Mouse (Mus musculus) right cerebral cortex, postnatal 4 days (tissue): Measurements from ENCODE around the gene Duxbl1.
A peak's percentile ranks its signal among the peaks of the same experiment; 100 is the strongest.
"Not testable (repeated sequence)": the region's sequence is repeated elsewhere in the genome, so short reads cannot be mapped to it uniquely, and the experiment has no call there.

ENCODE experiments used
- DNase-seq: peaks from one replicate; pipeline ENCODE4 v3.0.0-alpha.2; 2022

Gene Duxbl1

DNA sequence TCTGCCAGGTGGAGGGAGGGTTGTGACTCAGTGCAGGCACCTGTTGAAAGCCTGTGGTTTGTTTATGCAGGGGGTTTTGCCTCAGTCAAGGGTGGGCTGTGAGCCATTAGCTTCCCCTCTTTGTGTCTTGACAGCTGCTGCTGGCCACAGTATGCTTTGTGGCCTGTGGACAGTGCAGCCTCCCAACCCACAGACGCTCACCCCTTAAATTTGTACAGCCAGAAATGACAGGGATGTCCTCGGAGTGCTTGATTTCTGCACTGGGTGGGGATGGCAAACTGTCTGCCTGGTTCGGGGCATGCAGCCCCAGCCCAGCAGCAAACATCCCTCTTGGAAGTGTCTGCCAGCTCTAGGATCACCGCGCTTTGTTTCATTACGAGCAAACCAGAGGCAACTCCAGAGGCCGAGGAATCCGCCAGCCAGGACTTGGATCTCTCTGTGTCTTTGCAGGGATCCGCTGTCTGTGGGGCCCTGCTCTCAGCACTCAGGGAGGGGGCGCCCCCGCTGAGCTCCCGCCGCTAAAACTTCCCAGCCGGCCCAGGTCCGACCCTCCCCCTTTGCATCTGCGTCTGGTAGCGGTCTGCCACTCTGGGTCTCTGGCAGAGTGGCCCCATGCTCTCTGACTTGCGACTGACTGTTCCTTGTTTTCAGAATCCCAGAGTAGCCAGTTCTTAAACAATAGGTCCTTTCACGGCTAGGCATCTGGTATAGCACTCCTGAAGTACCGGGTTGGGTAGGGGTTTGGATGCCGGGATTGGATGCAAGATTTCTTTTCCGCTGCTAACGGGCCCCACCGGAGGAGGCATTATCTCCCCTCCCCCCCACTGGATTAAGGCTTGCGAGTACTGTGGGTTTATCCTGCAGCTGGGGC is at the start of gene Duxbl1:
Gene Duxbl1, plus strand, starts transcription at position 207 of the 871 bp plus-strand sequence.
- DNase-seq, result not testable (repeated sequence)

DNA sequence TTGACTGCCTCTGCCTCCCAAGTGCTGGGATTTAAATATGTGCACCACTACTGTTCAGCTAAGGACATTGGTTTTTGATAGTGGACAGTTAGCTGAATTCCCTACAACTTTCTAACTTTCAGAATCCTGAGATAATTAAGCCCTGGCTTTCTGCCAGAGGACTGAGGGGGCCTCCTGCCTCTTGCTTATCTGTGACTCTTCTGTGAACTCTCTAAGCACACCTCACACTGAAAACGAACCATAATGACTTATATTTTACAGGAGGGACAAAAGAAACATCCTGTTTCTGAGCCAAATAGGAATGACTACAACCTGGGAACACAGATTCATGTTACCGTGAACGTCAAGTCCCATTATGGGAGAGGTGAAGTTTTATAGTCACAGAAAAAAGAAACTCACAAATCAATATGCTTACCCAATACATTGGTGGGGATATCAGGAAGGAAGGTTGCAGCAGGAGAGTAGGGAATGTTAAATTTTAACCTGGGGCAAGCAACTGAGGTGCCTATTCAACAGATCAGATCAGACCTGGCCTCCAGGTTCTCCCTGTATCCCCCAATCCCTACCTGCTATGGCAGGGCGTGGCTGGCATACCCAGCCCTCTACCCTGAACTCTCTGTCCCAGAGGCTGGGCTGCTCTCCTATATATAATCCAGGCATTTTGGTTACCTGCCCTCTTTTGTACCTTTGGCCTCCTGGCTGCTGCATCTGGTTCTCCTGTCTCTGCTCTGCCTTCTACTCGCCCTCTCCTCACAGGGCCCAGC is 41.3 kb upstream of the Duxbl1 start:
- not testable (repeated sequence) for DNase-seq

DNA sequence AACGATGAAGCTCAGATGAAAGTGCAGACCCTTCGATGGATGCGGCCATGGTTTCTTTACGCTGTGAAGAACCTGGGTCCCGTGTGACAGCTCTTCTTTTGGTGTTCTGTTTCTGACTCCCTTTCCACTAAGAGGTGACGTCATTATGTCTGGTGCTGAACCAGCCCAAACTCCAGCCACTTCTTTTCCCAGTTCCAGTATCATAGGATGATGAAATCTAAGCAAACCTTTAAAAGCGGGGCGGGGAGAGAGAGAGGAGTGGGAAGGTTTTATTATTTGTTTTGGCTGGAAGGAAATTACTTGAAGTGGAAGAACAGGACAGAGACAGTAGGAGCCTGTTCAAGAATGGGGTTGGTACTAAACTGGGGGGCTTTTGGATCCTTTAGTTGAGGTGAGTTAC is 40.4 kb upstream of the Duxbl1 start, which contains the start of gene Cphx1:
Gene Cphx1, plus strand, starts transcription at position 301 of the 400 bp plus-strand sequence.
- DNase-seq, result not testable (repeated sequence)

DNA sequence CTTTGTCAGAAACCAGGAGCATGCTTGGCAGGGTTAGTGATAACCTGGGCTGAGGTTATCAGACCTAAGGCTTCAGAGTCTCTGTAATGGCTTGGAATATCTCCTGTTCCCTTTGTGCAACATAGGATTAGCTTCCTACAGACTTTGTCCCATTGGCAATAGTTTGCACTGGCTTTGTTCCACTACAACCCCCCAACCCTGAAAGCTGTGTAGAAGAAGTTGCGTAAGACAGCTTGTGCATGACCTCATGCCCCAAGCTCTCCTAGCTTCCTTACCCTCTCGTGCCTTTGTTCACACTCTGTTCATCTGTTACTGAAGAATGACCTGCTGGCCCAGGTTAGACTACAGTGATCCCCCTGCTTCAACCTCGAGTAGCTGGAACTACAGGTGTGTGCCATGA is 20.5 kb upstream of the Duxbl1 start:
- not testable (repeated sequence) for DNase-seq

- DNase-seq, result peak; percentile 3
Observed at GRCm38 (mm10) chr14:25979242-25979941, 1.0 kb downstream of the Duxbl1 start.

GRCm38 (mm10) chr14:25981880-25982279 is 3.5 kb downstream of the Duxbl1 start:
- DNase-seq, result peak; percentile 2

DNA sequence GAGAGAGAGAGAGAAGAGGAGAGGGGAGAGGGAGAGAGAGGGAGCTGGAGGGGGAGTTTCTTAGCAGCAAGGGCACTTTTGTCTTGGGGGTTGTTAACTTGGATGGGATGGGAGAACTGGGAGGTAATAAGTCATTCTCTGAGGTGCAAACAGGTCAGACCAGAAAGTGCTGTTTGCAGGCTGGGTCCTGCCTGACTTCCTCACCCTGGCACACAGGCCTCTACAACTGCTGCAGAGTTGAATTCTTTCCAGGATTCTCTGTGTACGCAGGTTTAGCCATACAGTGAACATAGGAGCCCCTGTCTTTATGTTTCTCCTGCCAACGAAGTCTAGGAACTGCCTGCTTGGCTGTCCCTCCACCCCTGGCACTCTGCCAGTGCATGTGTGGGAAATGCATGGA is 29.1 kb downstream of the Duxbl1 start:
- not testable (repeated sequence) for DNase-seq

DNA sequence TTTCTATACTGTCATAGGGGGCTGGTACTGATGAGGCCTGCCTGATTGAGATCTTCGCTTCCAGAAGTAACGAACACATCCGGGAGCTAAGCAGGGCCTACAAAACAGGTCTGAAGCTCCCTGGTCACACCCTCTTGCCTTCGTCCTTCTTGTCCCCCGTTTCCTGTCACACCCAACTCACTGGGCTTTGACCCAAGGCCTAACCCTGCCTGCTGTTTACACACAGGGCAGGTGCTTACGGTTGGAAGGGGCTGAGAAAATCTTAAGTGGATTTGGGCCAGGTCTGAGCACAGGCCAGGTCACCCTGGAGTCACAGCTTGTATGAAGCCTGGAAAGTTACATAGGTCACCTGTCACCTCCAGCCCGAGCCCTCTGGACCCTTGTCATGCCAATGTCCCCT is 38.0 kb downstream of the Duxbl1 start:
- not testable (repeated sequence) for DNase-seq

- not testable (repeated sequence) for DNase-seq
Observed at GRCm38 (mm10) chr14:26021555-26021954, 43.2 kb downstream of the Duxbl1 start.

- not testable (repeated sequence) for DNase-seq
Observed at GRCm38 (mm10) chr14:26022831-26023230, 44.5 kb downstream of the Duxbl1 start.

DNA sequence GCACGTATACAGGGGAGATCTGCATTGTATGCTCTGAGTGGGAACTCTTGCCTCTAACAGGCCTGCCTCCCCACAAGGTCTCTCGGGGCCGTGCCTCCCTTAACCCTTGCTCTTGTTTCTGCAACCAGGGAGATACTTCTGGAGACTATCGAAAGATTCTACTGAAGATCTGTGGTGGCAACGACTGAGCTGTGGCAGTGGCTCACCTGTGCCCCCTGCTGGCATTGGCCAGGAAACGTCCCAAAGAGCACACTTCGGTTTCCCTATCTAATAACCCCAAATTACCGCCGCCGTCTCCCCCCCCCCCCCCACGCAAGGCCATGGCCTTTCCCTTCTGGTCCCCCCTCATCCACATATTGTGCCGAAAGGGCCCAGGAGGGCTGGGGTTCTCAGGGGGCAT is 47.3 kb downstream of the Duxbl1 start:
- not testable (repeated sequence) for DNase-seq

DNA sequence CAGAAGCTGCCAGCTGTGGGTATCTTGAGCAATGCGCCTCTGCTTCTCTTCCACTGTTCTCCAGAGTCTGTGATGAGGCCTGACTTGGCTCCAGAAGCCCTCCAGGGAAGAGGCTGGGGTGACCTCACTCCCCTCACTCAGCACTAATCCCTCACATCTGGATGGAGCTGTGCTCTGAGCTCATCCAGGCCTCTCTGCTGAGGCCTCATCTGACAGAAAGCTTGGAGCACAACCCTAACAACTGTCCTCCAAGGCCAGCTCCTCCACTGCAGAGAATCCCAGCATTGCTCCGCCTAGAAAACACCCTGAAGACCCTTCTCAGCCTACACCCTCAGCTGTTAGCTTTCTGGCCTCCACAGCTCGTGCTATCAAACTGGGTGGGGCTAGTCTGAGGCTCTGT is 56.0 kb downstream of the Duxbl1 start:
- DNase-seq, result not testable (repeated sequence)

DNA sequence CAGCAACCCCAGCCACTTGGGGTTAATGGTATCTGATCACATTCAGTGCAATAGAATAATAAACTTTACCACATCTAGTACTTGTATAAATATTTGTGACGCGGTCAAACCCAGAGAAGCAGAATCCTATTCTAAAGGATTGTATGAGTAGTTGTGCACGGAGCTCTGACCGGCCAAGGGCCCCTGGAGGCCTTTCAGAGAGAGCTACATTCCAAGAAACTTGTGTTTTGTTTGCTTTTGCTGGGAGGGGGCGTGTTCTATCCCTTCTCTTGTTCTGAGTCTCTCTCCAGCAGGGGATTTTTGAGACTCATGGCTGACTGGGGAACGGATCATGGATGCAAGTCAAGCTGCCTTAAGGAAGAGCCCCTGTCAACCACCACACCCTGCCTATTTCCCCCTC is 57.1 kb downstream of the Duxbl1 start:
- not testable (repeated sequence) for DNase-seq
